Mouse (Mus musculus) thymus, adult 2 months (tissue): ENCODE results near the gene Sgms1. TPM values are rescaled to one million over a fixed set of nuclear protein-coding genes. Genes with fewer than 3 reads are reported as not detected.
A peak's percentile ranks its signal among the peaks of the same experiment; 100 is the strongest.

Experiments
- DNase-seq: peaks from one replicate; pipeline ENCODE4 v3.0.0; 2021
- H3K27ac ChIP-seq: fragments of 200-500 bp; 2 replicates; pipeline ENCODE4 v1.5.1; 2012; ENCODE audit warnings: low read length, control low read depth; ENCODE audit not compliant: control insufficient read depth, insufficient read depth
- H3K27me3 ChIP-seq: fragments of 200-500 bp; 2 replicates; pipeline ENCODE4 v1.6.1; 2012; ENCODE audit warnings: mild to moderate bottlenecking, low read length, moderate library complexity, mixed read lengths; ENCODE audit not compliant: control insufficient read depth, insufficient read depth
- H3K36me3 ChIP-seq: fragments of 200-500 bp; 2 replicates; pipeline ENCODE4 v1.6.1; 2012; ENCODE audit warnings: mild to moderate bottlenecking, low read length, moderate library complexity; ENCODE audit not compliant: control insufficient read depth, insufficient read depth
- H3K4me1 ChIP-seq: fragments of 200-500 bp; replicated peaks from 2 replicates; pipeline ENCODE4 v1.6.1; 2012; ENCODE audit warnings: low read length; ENCODE audit not compliant: control insufficient read depth, insufficient read depth
- H3K4me3 ChIP-seq: fragments of 200-500 bp; 2 replicates; pipeline ENCODE4 v1.5.1; 2012; ENCODE audit warnings: mild to moderate bottlenecking, low read length, control low read depth, moderate library complexity; ENCODE audit not compliant: control insufficient read depth, insufficient read depth
- CTCF ChIP-seq: fragments of 200-500 bp; IDR thresholded peaks from 2 replicates; pipeline ENCODE4 v1.5.1; 2012; ENCODE audit warnings: mild to moderate bottlenecking, control low read depth, low read length, moderate library complexity, borderline replicate concordance; ENCODE audit not compliant: control insufficient read depth, poor library complexity, insufficient read depth; ENCODE audit errors: extremely low read depth
- POLR2A ChIP-seq: fragments of 200-500 bp; IDR thresholded peaks from 2 replicates; pipeline ENCODE4 v1.6.1; 2012; ENCODE audit warnings: mild to moderate bottlenecking, low read length, control low read depth, moderate library complexity; ENCODE audit not compliant: control insufficient read depth, poor library complexity, insufficient read depth; ENCODE audit errors: extremely low read depth
- WGBS: fragments of 180-500 bp; shearing (Covaris S2); methylation state at CpG from one replicate; pipeline ENCODE4 v1.1.7; 2018; 5-methylcytosine and 5-hydroxymethylcytosine counted together
- polyA plus RNA-seq: library from polyadenylated mRNA; depleted of rRNA; stranded (reverse); fragments of >200 nt; gene quantifications from 2 replicates; pipeline ENCODE4 v1.2.3, GENCODE M21; 2012

Gene Sgms1
- polyA plus RNA-seq, 1 experiment = 7.4 TPM

- no peak overlapping the region for H3K4me3 ChIP-seq
- H3K27ac ChIP-seq = no peak overlapping the region
- H3K4me1 ChIP-seq = peaks cover 62% of the 10 kb centered on the region
- DNase-seq = peak; percentile 25
- H3K27me3 ChIP-seq = no peaks in the 10 kb centered on the region
- TF ChIP-seq CTCF (no peak), POLR2A (no peak)
- H3K36me3 ChIP-seq = no peaks in the 10 kb centered on the region
- WGBS = 49% methylated on average over 6 of the region's 6 CpGs
Observed at GRCm38 (mm10) chr19:32272475-32273260, 116.8 kb downstream of the Sgms1 start.

- DNase-seq = no peak
- 63% methylated on average over 11 of the region's 11 CpGs for WGBS
- Histone ChIP-seq H3K4me1 (peaks cover 58% of the 10 kb centered on the region), H3K27ac (0 out of 2 replicates have a peak overlapping the region, but pooled peaks have one; percentile 2), H3K36me3 (no peaks in the 10 kb centered on the region), H3K27me3 (no peaks in the 10 kb centered on the region), H3K4me3 (no peak overlapping the region)
- TF ChIP-seq POLR2A = no peak
- TF ChIP-seq CTCF = no peak
Observed at GRCm38 (mm10) chr19:32271455-32272200, 117.9 kb downstream of the Sgms1 start.

- Histone ChIP-seq H3K36me3 (no peaks in the 10 kb centered on the region), H3K27me3 (no peaks in the 10 kb centered on the region), H3K27ac (no peak overlapping the region), H3K4me1 (peaks cover 48% of the 10 kb centered on the region), H3K4me3 (no peak overlapping the region)
- WGBS = 93% methylated on average over 6 of the region's 6 CpGs
- DNase-seq = no peak
- no peak for TF ChIP-seq POLR2A
- TF ChIP-seq CTCF = no peak
Observed at GRCm38 (mm10) chr19:32269844-32270176, 119.7 kb downstream of the Sgms1 start.

- peaks cover 45% of the 10 kb centered on the region for H3K4me1 ChIP-seq
- WGBS = 94% methylated on average over 12 of the region's 12 CpGs
Observed at GRCm38 (mm10) chr19:32269141-32269843, 120.2 kb downstream of the Sgms1 start.

GRCm38 (mm10) chr19:32268562-32268961 lies 121.0 kb downstream of the Sgms1 start:
- H3K27ac ChIP-seq = 0 out of 2 replicates have a peak overlapping the region, but pooled peaks have one; percentile 19
- DNase-seq = peak; percentile 46
- TF ChIP-seq CTCF (no peak), POLR2A (no peak)
- no peak overlapping the region for H3K4me3 ChIP-seq
- no peaks in the 10 kb centered on the region for H3K27me3 ChIP-seq
- WGBS = 80% methylated on average over 9 of the region's 9 CpGs
- no peaks in the 10 kb centered on the region for H3K36me3 ChIP-seq
- H3K4me1 ChIP-seq = peaks cover 40% of the 10 kb centered on the region

More at GRCm38 (mm10) chr19:32269141-32269843, 120.2 kb downstream of the Sgms1 start:
- H3K36me3 ChIP-seq = no peaks in the 10 kb centered on the region
- 0 out of 2 replicates have a peak overlapping the region, but pooled peaks have one; percentile 19 for H3K27ac ChIP-seq
- H3K27me3 ChIP-seq = no peaks in the 10 kb centered on the region
- DNase-seq = no peak
- TF ChIP-seq CTCF = no peak
- TF ChIP-seq POLR2A = no peak
- no peak overlapping the region for H3K4me3 ChIP-seq

GRCm38 (mm10) chr19:32266385-32267252 lies 122.9 kb downstream of the Sgms1 start:
- H3K27ac ChIP-seq = peak overlapping the region; percentile 13; the same call in 1 of the 2 replicates
- H3K27me3 ChIP-seq = no peaks in the 10 kb centered on the region
- DNase-seq = peak; percentile 56
- TF ChIP-seq POLR2A (no peak), CTCF (no peak)
- WGBS = 8% methylated on average over 9 of the region's 9 CpGs
- no peak overlapping the region for H3K4me3 ChIP-seq
- no peaks in the 10 kb centered on the region for H3K36me3 ChIP-seq
- peaks cover 30% of the 10 kb centered on the region for H3K4me1 ChIP-seq
